Mouse (Mus musculus) gastrocnemius, postnatal 36 days (tissue): ENCODE results near the gene Slc27a3. TPM values are rescaled to one million over a fixed set of nuclear protein-coding genes. Genes with fewer than 3 reads are reported as not detected.

Experiments used
- DNase-seq, 2 experiments: peaks; one replicate each; pipeline ENCODE4 v3.0.0; 2022
- intact Hi-C: fragments of 180-260 bp; cut with DNase I; formaldehyde crosslinking; loops from one replicate; pipeline ENCODE4 v1.15.1; 2025
- long read RNA-seq, 2 experiments: library from polyadenylated mRNA; stranded (forward); transcript quantifications; one replicate each; pipeline ENCODE4 v2.0.0; 2021
- total RNA-seq, 2 experiments: library from RNA; stranded (reverse); gene quantifications; 2 replicates each; pipeline ENCODE4 v1.2.3; 2021

The Slc27a3 gene
- under 1 TPM; 0.59 to 0.91 TPM for total RNA-seq
- long read RNA-seq, experiment 1, partial matches to known transcripts, result 0 of 1 reads
- long read RNA-seq, experiment 1, other reads (novel, unspliced or antisense), result 0 of 1 reads
- long read RNA-seq, experiment 2, result 0 reads

DNA sequence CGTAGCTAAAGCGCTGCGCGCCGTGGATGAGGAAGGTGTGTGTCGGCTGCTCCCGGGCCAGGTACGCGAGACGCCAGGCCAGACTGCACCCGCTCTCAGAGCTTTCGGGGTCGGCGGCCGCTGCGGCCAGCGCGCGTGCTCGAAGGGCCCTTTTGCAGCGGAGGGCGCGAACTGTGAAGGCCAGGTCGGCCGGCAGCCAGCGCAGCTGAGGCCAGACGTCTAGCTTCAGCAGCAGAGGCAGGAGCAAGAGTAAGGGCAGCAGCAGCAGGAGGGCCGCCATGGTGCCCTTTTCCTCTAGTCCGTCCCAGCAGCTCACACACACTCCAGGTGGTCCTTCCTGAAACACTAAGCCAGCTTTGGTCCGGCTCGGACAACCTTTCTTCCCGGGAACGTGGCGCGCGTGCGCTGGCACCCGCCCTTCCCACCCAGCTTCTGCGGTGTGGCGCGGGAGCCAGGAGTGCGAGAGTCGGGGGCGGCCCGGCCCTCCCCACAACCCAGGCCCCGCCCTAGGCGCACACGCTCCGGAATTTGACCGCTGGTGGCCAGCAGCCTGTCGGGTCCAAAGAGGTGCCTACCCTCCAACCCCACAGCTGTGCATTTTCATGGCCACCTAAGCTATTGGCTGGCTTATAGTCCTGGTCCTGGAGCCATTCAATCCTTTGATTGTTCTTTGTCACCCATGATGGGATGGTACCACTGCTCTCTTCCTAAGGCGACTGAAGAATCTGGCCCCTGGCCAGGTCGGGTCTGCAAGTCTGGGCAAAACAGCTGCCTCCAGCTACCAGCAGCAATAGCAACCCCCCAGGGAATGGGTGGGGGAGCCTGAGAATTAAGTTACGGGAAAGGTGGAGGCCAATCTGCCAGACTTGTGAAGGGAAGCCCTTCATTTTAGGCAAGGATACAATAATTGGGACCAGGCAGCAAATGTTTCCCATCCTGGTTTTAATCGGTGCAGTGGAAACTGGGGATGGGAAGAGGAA, at the start of gene Slc27a3:
Gene Slc27a3 (minus strand): TSS at position 428 of the 980 bp plus-strand sequence.
- DNase-seq, result peak; percentile 34 to 42
- intact Hi-C loops, result no loop called here

DNA sequence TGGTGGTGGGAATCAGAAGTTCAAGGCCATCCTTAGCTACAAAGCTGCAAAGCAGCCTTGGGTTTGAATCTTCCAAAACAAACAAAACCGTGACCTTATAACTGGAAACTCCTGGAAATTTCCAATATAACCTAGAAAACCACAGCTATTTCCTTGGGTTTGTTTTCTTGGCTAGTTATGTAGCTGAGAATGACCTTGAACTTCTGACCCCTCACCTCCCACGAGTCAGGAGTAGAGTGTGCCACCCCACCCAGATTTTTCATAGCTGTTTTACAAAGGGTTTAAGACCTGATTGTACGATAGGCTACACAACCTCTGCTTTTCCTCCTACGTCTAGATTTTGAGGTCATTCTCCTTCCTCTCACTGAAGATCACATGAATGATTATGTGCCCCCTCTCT, 47.4 kb upstream of the Slc27a3 start:
- DNase-seq, result no peak
- intact Hi-C loops, result no loop called here

DNA sequence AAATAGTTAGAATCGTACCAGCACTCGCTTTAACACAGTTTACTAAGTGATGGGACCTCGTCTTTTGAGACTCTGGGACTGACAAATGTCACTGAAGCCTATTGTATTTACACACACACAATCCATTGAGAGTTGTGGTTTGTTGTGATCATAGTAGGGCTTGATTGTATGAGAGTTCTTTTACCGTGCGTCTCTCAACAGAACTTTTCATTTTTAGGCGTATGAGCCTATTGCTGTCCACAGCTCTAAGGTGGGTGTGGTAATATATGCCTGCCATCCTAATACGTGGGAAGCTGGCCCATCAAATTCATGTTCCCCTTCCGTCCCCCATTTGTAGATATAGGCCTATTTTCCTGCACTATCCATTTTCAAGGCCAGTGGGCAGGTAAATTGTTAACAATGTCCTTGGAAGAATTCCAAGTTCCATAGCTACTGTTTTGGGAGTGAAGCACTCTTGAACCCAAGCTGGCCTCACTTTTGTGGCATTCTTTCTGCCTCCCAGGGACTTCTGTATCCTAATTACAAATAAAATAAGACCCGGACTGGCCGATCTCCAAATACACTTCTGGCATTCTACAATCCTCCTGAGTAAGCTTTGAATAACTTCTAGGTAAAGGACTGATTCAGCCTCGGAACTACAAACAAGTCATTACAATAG, 44.5 kb upstream of the Slc27a3 start:
- DNase-seq, result no peak
- intact Hi-C loops, result no loop called here

DNA sequence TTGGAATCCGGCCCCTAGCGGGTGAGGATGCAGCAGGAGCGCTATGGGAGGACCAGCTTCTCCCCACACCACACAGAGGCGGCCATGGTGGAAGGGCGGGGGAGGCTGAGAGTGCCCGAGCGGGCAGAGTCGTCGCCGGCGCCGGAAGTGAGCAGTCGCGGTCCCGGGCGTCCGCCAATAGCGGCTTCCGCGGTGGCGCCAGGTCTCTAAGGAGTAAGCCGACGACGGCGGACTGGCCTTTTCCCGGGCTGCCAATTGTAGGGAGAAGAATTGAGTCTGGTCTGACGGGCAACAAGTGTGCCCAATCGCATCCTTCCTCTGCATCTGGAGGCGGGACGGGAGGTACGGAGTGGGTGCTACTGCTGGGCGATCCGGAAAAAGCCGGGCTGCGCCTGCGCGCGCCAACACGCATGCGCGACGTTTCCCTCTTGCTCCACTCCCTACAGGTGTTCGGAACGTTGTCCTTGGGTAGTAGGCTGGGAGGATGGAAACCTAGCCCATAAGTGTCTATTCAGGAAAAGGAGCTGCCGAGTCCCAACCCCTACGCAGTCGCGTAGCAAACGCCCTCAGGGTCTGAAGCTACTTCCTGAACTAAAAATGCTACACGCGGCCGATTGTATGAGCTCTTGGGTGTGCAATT, 43.8 kb upstream of the Slc27a3 start, which contains the start of gene Ints3:
Gene Ints3 (minus strand): TSS at position 242 of the 640 bp plus-strand sequence.
- DNase-seq, result peak; percentile 99 to 100
- intact Hi-C loops, result no loop called here

DNA sequence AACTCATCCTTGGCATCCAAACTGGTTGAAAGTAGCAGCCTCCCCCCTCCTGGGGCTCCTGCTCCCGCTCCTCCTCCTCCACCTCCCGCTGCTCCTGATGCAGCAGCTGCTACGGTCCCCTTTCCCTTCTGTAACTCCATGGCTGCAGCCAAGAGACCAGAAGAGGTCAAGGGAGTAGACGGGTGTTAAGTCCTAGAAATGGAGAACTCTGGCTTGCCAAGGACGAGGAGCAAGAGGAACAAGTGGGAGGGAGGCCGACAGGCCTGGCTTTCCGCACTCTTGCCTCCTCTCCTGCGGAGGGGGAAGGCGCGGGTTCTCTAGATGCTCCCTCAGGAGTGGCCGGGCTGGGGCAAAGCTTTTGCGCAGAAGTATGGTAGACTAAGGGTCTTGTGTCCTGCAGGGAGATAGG, 43.1 kb upstream of the Slc27a3 start:
- DNase-seq, result no peak
- intact Hi-C loops, result no loop called here

DNA sequence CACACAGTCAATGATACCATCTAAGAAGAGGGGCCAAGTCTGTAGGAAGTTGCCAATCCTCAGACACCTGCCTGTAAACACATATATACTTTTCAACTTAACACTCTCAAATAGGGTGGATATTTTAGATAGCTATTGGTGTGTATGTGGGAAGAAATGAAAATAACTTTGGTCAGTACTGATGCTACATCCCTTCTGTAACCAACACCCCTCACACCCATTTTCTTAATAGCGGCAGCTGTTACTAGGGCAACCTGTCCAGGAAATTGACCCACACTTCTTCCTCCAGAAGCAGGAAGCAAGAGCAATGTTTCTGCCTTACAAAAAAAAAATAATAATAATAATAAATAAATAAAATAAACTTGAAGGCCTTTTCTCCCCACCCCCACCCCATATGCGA, 42.6 kb upstream of the Slc27a3 start:
- DNase-seq, result no peak
- intact Hi-C loops, result no loop called here

DNA sequence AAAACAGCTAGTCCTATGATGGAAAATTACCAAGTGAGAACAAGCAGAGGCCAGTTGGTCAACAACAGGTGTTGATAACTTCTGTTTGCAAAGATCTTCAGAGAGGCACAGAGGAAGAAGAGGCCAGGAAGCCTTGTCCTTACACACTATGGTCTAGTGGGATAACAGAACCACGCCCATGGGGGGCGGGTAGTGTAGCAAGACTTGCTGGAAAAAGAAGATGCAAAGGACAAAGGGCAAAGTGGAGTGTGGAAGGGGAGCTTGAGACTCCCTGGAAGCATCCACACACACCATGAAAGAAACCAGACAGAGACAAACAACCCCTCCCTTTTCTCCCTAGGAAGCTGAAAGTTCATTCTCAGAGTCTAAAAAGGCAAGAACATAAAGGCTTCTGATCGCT, 39.8 kb upstream of the Slc27a3 start:
- intact Hi-C loops, result no loop called here
- DNase-seq, result no peak

DNA sequence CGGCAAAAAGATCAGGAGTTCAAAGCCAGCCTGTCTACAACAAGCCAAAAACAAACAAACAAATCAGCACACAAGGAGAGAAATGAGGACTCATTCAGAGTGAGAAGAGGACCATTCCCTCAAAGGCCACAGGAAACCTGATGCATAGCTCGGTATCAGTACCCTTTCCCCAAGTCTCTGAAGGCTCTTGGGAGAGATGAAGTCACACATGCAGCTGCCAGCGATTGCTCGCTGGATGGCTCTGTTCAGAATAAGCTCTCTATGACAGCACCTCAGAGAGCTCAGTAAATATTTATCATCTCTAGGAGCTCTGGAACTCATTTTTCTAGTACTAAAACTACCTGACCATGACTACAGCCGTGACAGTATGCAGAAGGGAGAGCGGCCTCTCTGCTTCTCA, 38.4 kb upstream of the Slc27a3 start:
- intact Hi-C loops, result no loop called here
- DNase-seq, result no peak

DNA sequence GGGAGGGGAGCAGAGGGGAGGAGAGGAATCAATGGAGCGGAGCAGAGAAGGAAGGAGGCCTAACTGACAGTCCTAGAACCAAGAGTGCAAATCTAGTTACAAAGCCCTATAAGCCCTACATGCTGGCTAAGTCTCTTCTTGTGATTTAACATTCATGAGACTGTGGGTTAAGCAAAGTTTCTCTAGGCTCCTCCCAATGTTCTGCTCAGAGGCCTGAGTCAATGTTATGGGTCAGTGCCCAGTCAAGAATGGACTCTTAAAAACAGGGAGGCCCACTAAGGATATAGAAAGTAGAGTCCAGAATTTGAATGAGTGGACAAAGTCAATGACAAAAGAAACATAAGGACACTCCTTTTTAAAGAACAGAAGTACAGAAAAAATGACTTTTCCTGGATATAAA, 37.8 kb upstream of the Slc27a3 start:
- DNase-seq, result no peak
- intact Hi-C loops, result no loop called here

DNA sequence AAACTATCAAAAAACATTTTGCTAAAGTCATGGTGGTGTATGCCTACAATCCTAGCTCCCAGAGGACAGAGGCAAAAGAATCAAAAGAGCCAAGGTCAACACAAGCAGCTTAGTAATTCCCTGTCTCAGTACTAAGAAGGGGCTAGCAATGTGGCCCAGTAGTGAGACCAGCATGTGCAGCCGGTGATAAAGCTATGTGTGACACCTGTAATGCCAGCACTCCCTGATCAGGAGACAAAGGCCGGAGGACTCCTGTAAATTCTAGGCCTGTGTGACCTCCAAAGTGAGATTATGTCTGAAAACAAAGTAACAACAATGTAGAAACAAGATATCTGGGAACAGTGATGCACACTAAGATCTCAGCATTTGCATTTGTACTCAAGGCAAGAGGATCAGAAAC, 35.8 kb upstream of the Slc27a3 start:
- no peak for DNase-seq
- intact Hi-C loops, result no loop called here

DNA sequence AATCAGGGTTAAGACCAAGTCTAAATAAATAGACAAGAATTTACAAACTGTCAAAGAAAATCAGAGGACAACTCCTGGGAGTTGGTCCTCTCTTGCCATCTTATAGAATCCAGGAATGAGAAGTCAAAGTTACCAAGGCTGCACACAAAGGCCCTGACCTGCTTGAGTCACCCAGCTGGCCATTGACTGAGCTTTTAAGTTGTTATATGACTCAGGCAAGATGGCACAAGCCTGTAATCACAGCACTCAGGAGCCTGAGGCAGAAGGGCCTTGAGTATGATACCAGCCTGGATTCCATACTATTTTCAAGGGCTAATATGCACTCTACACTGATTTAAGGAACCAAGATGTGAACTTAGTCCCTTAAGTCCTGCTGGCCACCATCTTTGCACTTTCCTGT, 33.8 kb upstream of the Slc27a3 start:
- intact Hi-C loops, result no loop called here

DNA sequence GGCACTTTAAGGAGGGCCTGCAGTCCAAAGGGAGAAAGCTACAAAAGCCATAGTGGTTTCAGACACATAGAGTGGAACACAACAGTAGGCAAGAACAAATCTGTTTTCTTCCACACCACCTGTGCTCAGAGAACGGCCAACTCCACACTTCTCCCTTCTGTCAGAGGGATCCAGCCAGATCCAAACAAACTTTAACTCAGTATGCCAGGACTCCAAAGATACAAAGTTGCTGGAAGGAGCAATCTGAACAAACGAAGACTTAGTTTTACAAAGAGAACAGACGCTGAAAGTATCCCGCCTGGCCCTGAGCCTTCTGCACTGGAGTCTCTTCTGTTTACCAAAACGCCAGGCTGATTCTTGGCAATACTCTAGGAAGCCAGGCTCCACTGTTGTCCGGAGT, 31.0 kb upstream of the Slc27a3 start:
- DNase-seq, result no peak
- intact Hi-C loops, result no loop called here

More for the DNA sequence above, 33.8 kb upstream of the Slc27a3 start:
- DNase-seq, result no peak

DNA sequence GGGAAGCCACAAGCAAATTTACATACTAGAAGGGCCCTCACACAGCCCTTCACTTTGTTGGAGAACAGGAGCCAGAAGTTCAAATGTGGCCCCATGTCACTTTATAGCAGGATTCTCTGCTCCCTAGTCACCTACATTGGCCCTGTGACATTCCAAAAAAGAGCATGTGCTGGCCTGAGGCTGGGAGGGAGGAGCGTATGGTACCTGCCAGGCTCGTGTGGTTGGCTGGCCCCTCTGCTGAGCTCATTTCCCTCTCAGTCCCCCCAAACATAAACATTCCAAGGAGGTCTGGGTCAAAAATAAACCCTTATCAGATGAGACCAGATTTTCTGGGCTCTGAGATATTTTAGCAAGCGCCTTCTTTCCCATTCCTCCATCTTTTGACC, 23.3 kb upstream of the Slc27a3 start:
- intact Hi-C loops, result no loop called here
- no peak for DNase-seq

DNA sequence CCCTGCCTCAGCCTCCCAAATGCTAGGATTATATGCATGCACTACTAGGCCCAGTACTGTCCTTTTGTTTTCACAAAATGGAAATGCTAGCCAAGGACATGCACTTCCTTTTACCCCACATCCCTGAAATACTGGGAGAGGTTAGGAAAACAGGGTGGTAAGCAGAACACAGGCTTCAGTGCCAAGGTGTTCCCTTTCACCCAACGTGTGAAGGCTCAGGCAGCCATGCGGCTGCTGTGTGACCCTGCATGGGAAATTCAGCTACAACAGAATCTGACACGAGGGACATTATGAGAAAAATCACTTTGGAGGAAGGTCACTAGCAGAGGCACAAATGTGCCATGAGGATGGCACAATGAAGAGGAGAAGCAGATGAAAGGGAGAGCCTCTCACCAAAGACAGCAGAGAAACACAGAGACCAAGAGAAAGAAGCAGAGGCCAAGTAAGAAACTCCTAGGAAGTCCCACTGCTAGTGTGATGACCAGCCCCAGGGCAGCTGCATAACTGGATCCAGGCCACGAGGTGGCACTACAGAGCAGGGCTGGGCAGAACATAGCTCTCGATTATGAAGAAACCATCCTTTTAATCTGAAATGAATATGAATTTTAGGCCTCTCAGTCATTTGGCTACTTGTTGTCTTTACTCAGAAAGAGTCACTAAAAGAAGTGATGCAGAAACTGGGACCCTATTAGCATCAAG, 22.7 kb upstream of the Slc27a3 start:
- intact Hi-C loops, result loop anchor here (1.0 kb wide), 1 partner anchor 54 kb away; no protein-coding TSS in a partner anchor
- peak; percentile 69 to 70 for DNase-seq

DNA sequence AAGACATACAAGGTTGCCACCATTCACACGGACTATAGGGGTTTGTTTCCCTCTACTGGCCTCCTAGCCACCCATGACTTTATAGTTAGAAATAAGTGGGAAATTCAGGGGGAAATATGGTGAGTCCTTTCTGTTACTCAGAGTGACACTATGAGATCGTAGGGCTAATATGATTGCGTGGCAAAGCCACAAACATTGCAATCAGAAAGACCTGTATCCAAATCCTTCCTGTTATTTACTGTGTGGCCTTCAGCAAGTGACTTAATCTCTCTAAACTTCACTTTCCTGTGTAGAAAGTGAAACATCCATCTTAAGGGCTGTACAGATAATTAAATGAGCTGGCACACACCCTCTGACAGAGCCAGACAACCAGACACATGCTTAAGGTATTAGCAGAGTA, 19.0 kb upstream of the Slc27a3 start:
- DNase-seq, result no peak
- intact Hi-C loops, result no loop called here

DNA sequence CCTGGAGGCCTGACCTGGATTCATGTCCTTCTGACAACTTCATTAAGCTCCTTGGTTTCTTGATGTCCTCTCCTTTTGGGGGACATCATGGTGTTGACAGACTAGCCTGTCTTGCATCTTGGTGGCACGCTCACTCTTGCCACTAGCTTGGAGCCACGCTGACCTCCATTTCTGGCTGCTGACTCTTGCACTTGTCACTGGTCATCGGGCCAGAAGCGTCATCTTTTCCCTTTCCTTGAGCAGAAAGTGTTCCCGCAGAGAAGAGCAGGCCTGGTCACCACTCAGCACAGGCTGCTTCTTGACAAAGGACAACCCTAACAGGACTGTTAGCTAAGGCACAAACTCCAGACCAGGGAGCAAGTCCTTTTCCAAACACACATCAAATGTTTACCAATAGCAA, 16.7 kb upstream of the Slc27a3 start:
- intact Hi-C loops, result no loop called here
- DNase-seq, result no peak

DNA sequence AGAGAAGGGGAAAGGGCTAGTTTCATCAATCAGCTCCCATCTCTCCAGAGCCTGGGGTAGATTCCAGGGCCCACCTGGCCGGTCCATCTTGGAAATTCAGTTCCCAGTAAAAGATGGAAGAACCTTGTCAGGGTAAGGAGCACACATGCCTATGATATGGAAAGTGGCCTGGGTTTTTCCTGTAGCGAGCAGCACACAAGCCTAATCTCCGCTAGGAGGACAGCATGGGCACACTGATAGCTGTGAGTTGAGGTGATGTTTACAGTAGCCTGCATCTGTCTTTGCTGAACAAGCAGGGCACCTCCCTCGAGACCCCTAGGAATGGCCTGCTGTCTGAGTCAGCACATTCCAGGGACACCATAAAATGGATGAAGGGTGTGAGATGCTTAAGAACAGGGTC, 14.9 kb upstream of the Slc27a3 start:
- no peak for DNase-seq
- intact Hi-C loops, result no loop called here

DNA sequence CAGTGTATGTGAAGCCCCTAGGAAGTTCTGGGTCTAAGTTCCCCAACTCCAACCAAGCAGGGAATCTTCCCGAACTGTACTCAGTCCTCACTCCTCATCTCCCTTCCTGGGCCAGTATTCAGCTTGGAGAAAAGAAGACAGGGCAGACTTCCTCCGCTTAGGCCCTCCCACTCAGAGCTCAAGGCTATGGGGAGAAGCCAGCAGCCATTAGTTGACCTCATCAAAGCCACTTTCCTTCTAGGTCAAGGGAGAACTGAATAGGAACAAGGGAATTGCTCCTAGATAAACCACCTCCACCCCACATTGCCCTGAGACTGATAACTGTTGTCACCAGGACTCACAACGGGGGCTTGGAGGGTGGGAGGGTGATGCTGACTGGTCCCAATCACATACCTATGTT, 14.4 kb upstream of the Slc27a3 start:
- intact Hi-C loops, result no loop called here

DNA sequence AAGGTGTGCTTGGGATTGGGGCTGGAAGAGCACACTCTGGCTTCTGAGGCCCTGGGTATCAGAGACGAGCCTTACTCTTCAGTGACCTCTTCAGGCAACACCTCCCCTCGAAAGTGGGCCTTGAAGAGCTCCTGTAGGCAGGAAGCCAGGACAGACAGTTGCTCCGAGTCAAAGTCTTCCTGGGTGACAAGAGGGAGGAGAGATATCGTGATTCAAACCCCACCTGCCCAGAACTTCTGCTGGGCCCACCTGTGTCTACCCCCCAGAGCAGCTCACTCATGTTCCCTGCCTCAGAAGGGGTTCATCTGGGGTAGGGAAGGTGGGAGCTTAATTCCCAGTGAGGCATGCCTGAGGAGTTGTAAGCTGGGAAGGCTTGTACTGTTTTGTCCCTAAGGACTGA, 11.3 kb upstream of the Slc27a3 start:
- no peak for DNase-seq
- intact Hi-C loops, result no loop called here

More for the DNA sequence above, 14.4 kb upstream of the Slc27a3 start:
- DNase-seq, result no peak

DNA sequence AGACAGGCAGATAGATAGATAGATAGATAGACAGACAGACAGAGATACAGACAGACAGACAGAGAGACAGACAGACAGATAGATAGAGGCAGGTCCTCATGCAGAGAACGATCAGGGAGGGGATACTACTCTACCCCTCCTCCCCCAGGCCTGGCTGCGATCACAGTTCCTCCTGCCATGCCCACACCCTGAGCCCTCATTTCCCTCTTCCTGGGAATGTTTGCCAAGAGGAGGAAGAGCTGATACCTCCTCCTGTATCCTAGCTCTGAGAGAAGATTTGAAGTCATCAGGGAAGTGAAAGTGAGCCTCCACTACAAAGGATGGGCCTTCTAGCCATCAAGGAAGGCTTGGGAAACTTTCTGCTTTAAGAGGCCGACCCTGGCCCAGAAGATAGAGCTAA, 5.9 kb upstream of the Slc27a3 start:
- intact Hi-C loops, result no loop called here
- no peak for DNase-seq
